Mouse (Mus musculus) liver, postnatal 0 days (tissue): Measurements from ENCODE around the gene Apobec1.

Experiments
- CTCF ChIP-seq: sonication (generic); IDR thresholded peaks from 2 replicates; pipeline ENCODE4 v1.5.1; 2016; ENCODE audit warnings: antibody characterized with exemption, low read depth
- EP300 ChIP-seq: IDR thresholded peaks from 2 replicates; pipeline ENCODE4 v1.6.1; 2016; ENCODE audit warnings: antibody characterized with exemption, low read depth, mild to moderate bottlenecking

- TF ChIP-seq CTCF (no peak), EP300 (no peak)
These were observed 41.2 kb downstream of the Apobec1 start for GRCm38 (mm10) chr6:122561005-122561404.
